Mouse (Mus musculus) ES-E14 (cell line): Measurements from ENCODE around the gene Polr2l.

Experiments used
- CHD2 ChIP-seq: IDR thresholded peaks from 2 replicates; pipeline ENCODE4 v1.6.1; 2014; ENCODE audit warnings: mild to moderate bottlenecking, low read depth, low read length, inconsistent platforms
- HCFC1 ChIP-seq: IDR thresholded peaks from 2 replicates; pipeline ENCODE4 v1.6.1; 2012; ENCODE audit warnings: low read length, inconsistent platforms, borderline replicate concordance; ENCODE audit not compliant: insufficient read depth
- ZC3H11A ChIP-seq: IDR thresholded peaks from 2 replicates; pipeline ENCODE4 v1.6.1; 2012; ENCODE audit warnings: low read depth, mild to moderate bottlenecking, inconsistent platforms, low read length, borderline replicate concordance
- ZNF384 ChIP-seq: IDR thresholded peaks from 2 replicates; pipeline ENCODE4 v1.6.1; 2012; ENCODE audit warnings: low read depth, low read length, inconsistent platforms

GRCm38 (mm10) chr7:141524271-141524670, 49.3 kb upstream of the Polr2l start:
- TF ChIP-seq HCFC1 (no peak), ZC3H11A (no peak), ZNF384 (no peak), CHD2 (no peak)
